Mouse (Mus musculus): Measurements from ENCODE around the gene Elp5. TPM values are rescaled to one million over a fixed set of nuclear protein-coding genes. Genes with fewer than 3 reads are reported as not detected.

Elp5 gene
- 162 and 177 TPM in 2 replicates for polyA plus RNA-seq (2015; fragmentation: Nextera tagmentation; extraction: Ambion mirVana)

DNA sequence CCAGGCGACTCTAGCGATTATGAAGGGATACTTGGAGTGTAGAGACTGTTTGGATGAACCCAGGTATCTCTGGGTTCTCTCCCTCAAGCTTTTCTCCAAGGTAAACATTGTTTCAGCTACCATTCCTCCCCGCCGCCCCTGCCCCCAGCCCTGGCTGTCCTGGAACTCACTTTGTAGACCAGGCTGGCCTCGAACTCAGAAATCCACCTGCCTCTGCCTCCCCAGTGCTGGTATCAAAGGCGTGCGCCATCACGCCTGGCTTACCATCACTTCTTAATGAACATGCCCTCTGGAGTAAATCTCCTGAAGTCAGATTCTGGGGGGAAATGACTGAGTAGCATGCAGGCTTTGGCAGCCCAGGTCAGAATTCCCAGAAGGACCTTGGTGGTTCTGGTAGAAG is at the start of gene Elp5:
Gene Elp5 (minus strand): TSS at position 293 of the 400 bp plus-strand sequence.
- no peaks in the 10 kb centered on the region for H3K9me3 ChIP-seq
- H3K4me3 ChIP-seq = peak within 1 kb of the TSS; percentile 96
- H3K4me1 ChIP-seq = peaks cover 33% of the 10 kb centered on the region
- H3K9ac ChIP-seq = peak within 1 kb of the TSS; percentile 99
- H3K4me2 ChIP-seq = peak within 1 kb of the TSS; percentile 86
- H3K27ac ChIP-seq = peak within 1 kb of the TSS; percentile 100
- no peaks in the 10 kb centered on the region for H3K27me3 ChIP-seq (replicated peaks)
- ATAC-seq (replicated peaks) = no peak
- WGBS = 66% methylated on average over 8 of the region's 8 CpGs
- H3K36me3 ChIP-seq (replicated peaks) = peaks cover 27% of the 10 kb centered on the region; the same call in 1 of the 2 replicates

DNA sequence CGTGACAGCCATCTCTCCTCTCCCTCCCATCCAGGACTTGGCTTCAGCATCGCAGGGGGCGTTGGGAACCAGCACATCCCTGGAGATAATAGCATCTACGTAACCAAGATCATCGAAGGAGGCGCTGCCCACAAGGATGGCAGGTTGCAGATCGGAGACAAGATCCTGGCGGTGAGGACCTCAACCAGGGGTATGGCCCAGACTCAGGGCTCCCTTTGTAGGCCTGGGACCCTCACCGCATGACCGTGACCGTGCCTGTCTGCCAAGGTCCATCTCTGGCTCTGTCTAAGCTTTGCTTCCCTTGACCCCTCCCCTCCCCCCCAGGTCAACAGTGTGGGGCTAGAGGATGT is 49.0 kb upstream of the Elp5 start:
- WGBS = 96% methylated on average over 11 of the region's 11 CpGs
- H3K27ac ChIP-seq = no peak overlapping the region
- no peaks in the 10 kb centered on the region for H3K27me3 ChIP-seq (replicated peaks)
- H3K4me2 ChIP-seq = no peak overlapping the region
- no peak for ATAC-seq (replicated peaks)
- no peak overlapping the region for H3K9ac ChIP-seq
- H3K36me3 ChIP-seq (replicated peaks) = peaks cover 28% of the 10 kb centered on the region
- no peak overlapping the region for H3K4me3 ChIP-seq
- peaks cover 50% of the 10 kb centered on the region for H3K4me1 ChIP-seq
- H3K9me3 ChIP-seq = no peaks in the 10 kb centered on the region

DNA sequence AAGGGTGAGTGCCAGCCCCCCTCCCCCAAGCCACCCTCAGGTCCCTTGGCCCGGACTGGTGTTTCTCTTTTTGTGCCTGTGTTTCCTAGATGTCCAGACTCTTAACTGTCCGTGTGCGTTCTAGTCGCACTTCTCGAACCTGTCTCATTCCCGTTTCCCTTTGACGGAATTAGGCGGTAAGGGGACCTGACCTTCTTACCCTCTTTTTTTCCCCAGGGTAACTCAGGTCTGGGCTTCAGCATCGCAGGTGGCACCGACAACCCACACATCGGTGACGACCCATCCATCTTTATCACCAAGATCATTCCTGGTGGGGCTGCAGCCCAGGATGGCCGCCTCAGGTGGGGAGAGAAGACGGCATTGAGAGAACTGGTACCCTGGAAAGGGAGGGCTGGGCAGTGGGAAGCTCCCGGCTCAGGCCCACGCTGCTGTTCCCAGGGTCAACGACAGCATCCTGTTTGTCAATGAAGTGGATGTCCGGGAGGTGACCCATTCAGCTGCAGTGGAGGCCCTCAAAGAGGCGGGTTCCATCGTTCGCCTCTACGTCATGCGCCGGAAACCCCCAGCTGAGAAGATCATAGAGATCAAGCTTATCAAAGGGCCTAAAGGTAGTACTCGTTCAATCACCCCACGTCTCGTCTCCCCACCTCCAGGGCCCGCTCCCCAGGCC is 48.5 kb upstream of the Elp5 start:
- peaks cover 28% of the 10 kb centered on the region for H3K36me3 ChIP-seq (replicated peaks)
- peak overlapping the region; percentile 98 for H3K27ac ChIP-seq
- no peak for ATAC-seq (replicated peaks)
- H3K4me2 ChIP-seq = peak overlapping the region; percentile 66
- H3K4me3 ChIP-seq = peak overlapping the region; percentile 39
- 92% methylated on average over 28 of the region's 28 CpGs for WGBS
- H3K9ac ChIP-seq = peak overlapping the region; percentile 40; the same call in 1 of the 2 replicates
- peaks cover 55% of the 10 kb centered on the region for H3K4me1 ChIP-seq
- no peaks in the 10 kb centered on the region for H3K9me3 ChIP-seq
- no peaks in the 10 kb centered on the region for H3K27me3 ChIP-seq (replicated peaks)

DNA sequence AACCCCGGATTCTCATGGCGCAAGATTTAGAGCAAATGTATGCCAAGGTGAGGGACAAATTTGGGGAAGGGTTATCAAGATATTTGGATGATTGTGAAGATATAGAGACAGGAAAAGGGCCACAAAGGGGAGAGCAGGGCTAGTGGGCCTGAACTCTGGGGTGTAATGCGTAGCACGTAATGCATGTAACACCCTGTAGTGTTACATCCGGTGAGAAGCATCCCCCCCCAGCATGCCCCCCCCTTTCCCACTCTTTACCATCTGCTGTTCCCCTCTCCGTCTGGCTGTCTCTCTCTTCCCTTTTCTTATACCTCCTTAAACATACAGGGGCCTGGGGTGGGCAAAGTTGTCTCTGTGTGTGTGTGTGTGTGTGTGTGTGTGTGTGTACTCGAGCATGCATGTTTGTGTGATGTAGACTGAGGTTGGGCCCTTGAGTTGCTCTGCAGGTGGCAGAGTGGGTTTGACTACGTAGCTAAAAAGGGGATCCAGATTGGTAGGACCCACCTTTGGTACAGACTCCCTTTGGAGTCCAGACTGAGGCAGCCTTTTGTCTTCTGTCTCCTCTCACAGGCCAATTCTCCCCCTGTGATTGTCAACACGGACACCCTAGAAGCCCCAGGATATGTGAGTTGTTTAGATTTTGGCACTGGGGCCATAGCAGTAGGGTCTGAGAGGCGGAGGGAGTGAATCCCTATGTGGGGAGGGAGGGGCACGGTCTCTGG is 47.7 kb upstream of the Elp5 start:
- peaks cover 63% of the 10 kb centered on the region for H3K4me1 ChIP-seq
- peak; percentile 62 for ATAC-seq (replicated peaks)

DNA sequence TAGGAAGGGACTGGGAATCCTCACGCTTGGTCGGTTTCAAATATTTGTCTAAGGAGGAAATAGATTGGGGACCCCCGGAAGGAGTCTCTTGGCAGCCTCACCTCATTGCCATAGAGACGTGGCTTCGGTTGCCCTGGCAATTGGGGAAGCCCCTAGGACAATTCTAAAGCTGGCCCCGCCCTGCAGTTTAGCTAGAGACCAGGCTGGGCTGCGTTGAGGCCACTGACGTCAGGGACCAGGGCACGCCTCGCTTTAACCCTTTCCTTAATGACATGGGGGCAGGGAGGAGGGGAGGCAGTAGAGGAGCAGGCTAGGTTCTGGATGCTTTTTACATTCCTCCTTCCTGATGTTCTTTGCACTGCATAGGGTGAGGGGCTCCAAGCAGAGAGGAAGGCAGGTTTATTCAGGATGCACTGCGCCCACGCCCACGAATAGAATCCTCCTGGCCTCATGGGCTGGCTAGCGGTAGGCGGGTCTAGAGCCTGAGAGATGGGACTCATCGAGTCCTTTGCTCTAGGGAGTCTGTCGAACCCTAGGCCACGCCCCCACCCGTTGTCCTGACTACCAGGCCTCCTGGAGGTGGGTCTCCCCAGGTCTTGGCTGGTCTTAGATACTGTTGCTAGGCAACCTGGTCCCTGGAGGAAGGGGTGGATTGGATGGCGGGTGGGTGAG is 46.9 kb upstream of the Elp5 start:
- Histone ChIP-seq H3K27me3 (replicated peaks) (no peaks in the 10 kb centered on the region), H3K4me1 (peaks cover 70% of the 10 kb centered on the region)
- WGBS = 0% methylated on average over 20 of the region's 20 CpGs

More for the DNA sequence above, 47.7 kb upstream of the Elp5 start:
- peak overlapping the region; percentile 40 for H3K9ac ChIP-seq
- H3K27me3 ChIP-seq (replicated peaks) = no peaks in the 10 kb centered on the region
- H3K4me2 ChIP-seq = peak overlapping the region; percentile 66
- H3K27ac ChIP-seq = peak overlapping the region; percentile 98
- peak overlapping the region; percentile 39 for H3K4me3 ChIP-seq
- 14% methylated on average over 11 of the region's 11 CpGs for WGBS
- no peaks in the 10 kb centered on the region for H3K9me3 ChIP-seq
- H3K36me3 ChIP-seq (replicated peaks) = peaks cover 28% of the 10 kb centered on the region

DNA sequence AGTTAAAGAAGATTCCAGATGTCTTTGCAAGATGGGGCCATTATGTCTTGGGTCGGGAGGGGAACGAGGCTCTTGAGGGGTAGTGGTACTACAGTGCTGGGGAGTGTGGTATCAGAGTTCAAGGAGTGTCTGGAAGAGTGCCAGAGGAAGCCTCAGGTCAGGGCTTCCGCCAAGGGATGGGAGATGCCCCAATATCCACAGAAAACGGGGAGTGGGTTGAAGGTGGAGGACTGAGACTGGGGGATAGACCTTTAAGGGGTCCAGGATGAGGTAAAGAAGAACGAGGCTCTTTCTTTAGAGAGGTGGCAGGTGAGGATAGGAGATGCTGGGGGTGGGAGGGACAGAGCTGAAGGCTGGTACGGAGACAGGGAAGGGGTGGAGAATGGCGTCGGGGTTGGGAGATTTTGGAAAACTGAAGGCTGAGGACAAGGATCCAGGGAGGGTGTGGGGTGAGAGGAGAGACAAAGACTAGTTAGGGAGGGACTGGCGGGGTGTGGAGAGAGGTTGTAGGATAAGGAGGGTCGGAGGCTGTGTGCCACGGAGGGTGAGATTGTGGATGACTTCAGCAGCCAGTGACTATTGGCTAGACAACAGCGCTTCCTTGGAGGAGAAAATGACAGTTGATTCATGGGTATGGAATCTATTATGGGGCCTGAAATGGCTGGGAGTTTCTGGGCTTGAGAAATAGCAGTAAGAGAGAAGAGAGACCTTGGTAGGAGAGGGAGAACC is 46.2 kb upstream of the Elp5 start:
- peak overlapping the region; percentile 66 for H3K4me2 ChIP-seq
- no peaks in the 10 kb centered on the region for H3K9me3 ChIP-seq
- H3K36me3 ChIP-seq (replicated peaks) = peaks cover 24% of the 10 kb centered on the region
- H3K4me3 ChIP-seq = peak overlapping the region; percentile 39
- H3K27ac ChIP-seq = peak overlapping the region; percentile 98
- peaks cover 75% of the 10 kb centered on the region for H3K4me1 ChIP-seq
- H3K9ac ChIP-seq = peak overlapping the region; percentile 40
- peak; percentile 11 for ATAC-seq (replicated peaks)
- 18% methylated on average over 12 of the region's 12 CpGs for WGBS
- H3K27me3 ChIP-seq (replicated peaks) = no peaks in the 10 kb centered on the region

More for the DNA sequence above, 46.9 kb upstream of the Elp5 start:
- H3K4me2 ChIP-seq = peak overlapping the region; percentile 66
- H3K9me3 ChIP-seq = no peaks in the 10 kb centered on the region
- H3K36me3 ChIP-seq (replicated peaks) = peaks cover 24% of the 10 kb centered on the region
- peak overlapping the region; percentile 98 for H3K27ac ChIP-seq
- peak overlapping the region; percentile 40 for H3K9ac ChIP-seq
- H3K4me3 ChIP-seq = peak overlapping the region; percentile 39
- ATAC-seq (replicated peaks) = peak; percentile 93

DNA sequence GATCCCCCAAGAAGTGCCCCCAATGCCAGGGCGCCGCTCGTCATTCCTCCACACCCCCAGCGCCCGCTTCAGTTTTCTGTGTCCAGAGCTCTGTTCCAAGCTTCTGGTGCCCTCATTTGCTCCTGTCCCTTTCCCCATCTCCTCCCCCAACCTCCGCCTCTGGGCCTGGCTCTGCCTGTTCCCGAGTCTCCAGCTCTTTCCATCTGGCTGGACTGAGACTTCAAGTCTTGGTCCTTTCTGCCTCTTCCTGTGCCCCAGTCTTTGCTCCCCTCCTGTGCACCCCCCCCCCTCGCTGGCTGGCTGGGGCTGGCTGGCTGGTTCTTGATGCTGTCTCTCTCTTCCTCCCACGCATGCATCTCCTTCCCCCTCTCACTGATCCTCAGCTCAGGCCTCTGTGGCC is 45.1 kb upstream of the Elp5 start:
- Histone ChIP-seq H3K9ac (peak overlapping the region; percentile 26), H3K27ac (peak overlapping the region; percentile 98), H3K36me3 (replicated peaks) (peaks cover 14% of the 10 kb centered on the region), H3K9me3 (no peaks in the 10 kb centered on the region), H3K4me3 (peak overlapping the region; percentile 19), H3K4me2 (peak overlapping the region; percentile 66), H3K27me3 (replicated peaks) (no peaks in the 10 kb centered on the region), H3K4me1 (peaks cover 87% of the 10 kb centered on the region)
- WGBS = 25% methylated on average over 9 of the region's 9 CpGs
- ATAC-seq (replicated peaks) = no peak

DNA sequence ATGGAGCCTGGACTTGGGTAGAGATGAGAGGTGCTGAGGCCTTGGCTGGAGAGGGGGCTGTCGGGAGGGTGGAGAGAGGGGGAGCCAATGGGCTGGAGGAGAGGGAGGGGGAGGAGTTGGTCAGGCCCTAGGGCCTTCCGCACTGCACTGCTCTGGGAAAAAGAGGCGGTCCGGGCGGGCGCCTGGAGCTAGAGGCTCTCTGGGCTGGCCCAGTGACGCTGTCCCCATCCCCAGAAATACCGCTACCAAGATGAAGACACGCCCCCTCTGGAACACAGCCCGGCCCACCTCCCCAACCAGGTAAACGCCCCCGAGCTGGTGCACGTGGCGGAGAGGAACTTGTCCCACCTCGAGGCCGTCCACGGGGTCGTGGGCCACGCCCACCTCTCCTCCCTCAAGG is 44.4 kb upstream of the Elp5 start:
- WGBS = 3% methylated on average over 19 of the region's 19 CpGs

DNA sequence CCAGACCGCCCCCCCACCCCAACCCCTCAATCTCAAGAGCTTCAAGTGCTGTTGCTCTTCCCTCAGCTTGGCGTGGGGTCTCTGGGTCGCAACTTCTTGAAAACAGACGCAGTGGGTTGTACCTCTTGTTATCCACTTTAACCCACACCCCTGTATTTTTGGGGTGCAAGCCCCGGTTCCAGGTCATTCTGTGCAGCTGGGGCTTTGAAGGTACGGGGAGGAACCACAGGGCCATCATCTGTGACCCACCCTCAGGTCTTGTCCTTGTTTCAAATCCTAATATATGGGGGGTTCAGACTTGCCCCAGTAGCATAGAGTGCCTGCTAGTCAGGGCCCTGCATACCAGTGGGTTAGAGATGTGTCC is 41.8 kb upstream of the Elp5 start:
- ATAC-seq (replicated peaks) = no peak
- WGBS = 5% methylated on average over 6 of the region's 6 CpGs
- no peaks in the 10 kb centered on the region for H3K9me3 ChIP-seq
- H3K27me3 ChIP-seq (replicated peaks) = no peaks in the 10 kb centered on the region
- peak overlapping the region; percentile 67; the same call in 1 of the 2 replicates for H3K27ac ChIP-seq
- peak overlapping the region; percentile 35 for H3K4me3 ChIP-seq
- peak overlapping the region; percentile 59 for H3K4me2 ChIP-seq
- H3K4me1 ChIP-seq = peaks cover 88% of the 10 kb centered on the region
- no peaks in the 10 kb centered on the region for H3K36me3 ChIP-seq (replicated peaks)
- H3K9ac ChIP-seq = peak overlapping the region; percentile 28

More for the DNA sequence above, 44.4 kb upstream of the Elp5 start:
- peak overlapping the region; percentile 19 for H3K4me3 ChIP-seq
- peaks cover 92% of the 10 kb centered on the region for H3K4me1 ChIP-seq
- ATAC-seq (replicated peaks) = no peak
- H3K27ac ChIP-seq = peak overlapping the region; percentile 98
- peak overlapping the region; percentile 26 for H3K9ac ChIP-seq
- H3K4me2 ChIP-seq = peak overlapping the region; percentile 66
- H3K27me3 ChIP-seq (replicated peaks) = no peaks in the 10 kb centered on the region
- H3K9me3 ChIP-seq = no peaks in the 10 kb centered on the region
- H3K36me3 ChIP-seq (replicated peaks) = peaks cover 7% of the 10 kb centered on the region

DNA sequence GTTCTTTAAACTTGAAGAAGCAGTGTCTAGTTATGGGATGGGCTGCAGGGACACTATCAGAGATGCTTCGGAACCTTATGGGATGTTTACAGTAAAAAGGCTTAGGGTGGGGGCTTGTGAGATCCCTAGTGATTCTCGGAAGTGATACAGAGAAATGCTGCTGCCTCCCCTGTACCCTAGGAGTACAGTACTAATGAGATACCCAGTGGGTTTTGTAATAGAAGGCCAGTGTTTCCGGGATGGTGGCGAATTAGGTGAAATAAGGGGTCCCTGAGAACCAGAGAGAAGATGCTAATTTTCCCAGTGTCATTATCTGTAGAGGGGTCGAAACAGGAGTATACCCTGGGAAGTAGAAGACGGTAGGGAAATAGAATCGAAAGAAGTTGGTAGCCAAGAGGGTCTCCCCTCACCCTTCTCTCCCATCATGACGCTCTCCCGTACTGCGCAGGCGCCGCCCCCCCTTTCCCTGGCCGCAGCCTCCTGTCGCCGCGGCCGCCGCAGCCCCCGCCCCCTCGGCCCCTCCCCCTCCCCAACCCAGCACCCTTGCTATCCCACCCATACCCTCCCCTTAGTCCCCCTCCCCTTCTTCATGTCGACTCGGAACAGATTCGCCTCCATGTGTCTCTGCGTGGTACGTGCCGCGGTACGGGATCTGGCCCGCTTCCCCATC is 41.3 kb upstream of the Elp5 start:
- Histone ChIP-seq H3K27ac (peak overlapping the region; percentile 67), H3K9me3 (no peaks in the 10 kb centered on the region), H3K36me3 (replicated peaks) (no peaks in the 10 kb centered on the region), H3K9ac (peak overlapping the region; percentile 28), H3K4me3 (peak overlapping the region; percentile 35), H3K4me1 (peaks cover 88% of the 10 kb centered on the region), H3K27me3 (replicated peaks) (no peaks in the 10 kb centered on the region), H3K4me2 (peak overlapping the region; percentile 59)
- ATAC-seq (replicated peaks) = no peak
- WGBS = 5% methylated on average over 22 of the region's 29 CpGs

DNA sequence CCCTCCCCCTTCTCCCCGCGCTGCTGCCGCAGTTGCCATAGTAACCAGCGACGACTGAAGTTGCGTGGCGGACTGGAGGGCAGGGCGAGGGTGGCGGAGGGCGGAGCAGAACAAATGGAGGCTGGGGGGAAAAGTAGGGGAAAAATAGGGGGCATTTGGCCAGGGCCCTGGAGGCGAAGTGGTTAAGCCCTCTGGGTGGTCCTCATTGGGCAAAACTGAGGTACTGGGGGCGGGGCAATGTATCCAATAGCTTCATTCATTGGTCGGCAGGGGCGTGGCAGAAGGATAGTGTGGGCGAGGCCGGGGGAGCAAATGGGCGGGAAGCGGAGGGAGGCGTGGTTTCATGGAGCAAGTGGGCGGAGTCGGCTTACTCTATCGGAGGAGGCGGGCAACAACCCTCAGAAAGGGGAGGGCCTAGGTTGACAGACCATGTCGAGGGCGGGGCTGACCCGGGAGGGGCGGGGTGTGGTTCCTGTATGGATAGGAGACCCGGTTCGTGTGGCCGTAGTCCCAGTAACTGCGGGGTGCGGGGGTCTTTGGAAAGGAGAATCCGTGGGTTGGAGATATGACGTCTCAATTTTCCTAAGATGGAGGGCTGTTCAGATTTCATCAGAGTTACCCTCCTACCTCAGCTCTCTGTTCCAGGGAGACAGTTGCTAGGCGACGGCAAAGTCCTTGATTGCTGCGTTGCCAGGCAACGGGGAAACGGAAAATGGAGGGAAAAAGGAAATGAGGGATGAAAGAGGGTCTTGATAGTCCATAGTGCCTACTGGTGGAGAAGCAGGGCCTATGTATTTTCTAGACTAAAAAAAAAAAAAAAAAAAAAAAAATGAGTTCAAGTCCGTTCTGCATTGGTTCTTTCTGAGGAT is 39.2 kb upstream of the Elp5 start:
- H3K9me3 ChIP-seq = no peaks in the 10 kb centered on the region
- H3K4me2 ChIP-seq = peak overlapping the region; percentile 73
- WGBS = under 1% methylated on average over 40 of the region's 40 CpGs
- peaks cover 81% of the 10 kb centered on the region for H3K4me1 ChIP-seq
- H3K36me3 ChIP-seq (replicated peaks) = no peaks in the 10 kb centered on the region
- H3K4me3 ChIP-seq = peak overlapping the region; percentile 74
- ATAC-seq (replicated peaks) = peak; percentile 77
- H3K27ac ChIP-seq = peak overlapping the region; percentile 97
- peak overlapping the region; percentile 38 for H3K9ac ChIP-seq
- no peaks in the 10 kb centered on the region for H3K27me3 ChIP-seq (replicated peaks)
